Mouse (Mus musculus) heart, adult 2 months (tissue): ENCODE data around the gene Gpr146. TPM values are rescaled to one million over a fixed set of nuclear protein-coding genes. Genes with fewer than 3 reads are reported as not detected.
A peak's percentile ranks its signal among the peaks of the same experiment; 100 is the strongest.
"Not testable (repeated sequence)": the region's sequence is repeated elsewhere in the genome, so short reads cannot be mapped to it uniquely, and the experiment has no call there.

Experiments
- DNase-seq, 2 experiments: peaks; one replicate each; pipeline ENCODE4 v3.0.0; 2021
- H3K27ac ChIP-seq: fragments of 200-600 bp; 2 replicates; pipeline ENCODE4 v1.8.1; 2022
- H3K27me3 ChIP-seq: fragments of 200-500 bp; 2 replicates; pipeline ENCODE4 v1.6.1; 2012; ENCODE audit warnings: mild to moderate bottlenecking, low read length, inconsistent platforms, mixed read lengths; ENCODE audit not compliant: control insufficient read depth, insufficient read depth
- H3K36me3 ChIP-seq: fragments of 200-500 bp; 2 replicates; pipeline ENCODE4 v1.6.1; 2012; ENCODE audit warnings: low read length, inconsistent platforms; ENCODE audit not compliant: control insufficient read depth, insufficient read depth
- H3K4me1 ChIP-seq: fragments of 200-500 bp; 2 replicates; pipeline ENCODE4 v1.6.1; 2011; ENCODE audit warnings: low read length; ENCODE audit not compliant: control insufficient read depth, insufficient read depth
- H3K4me3 ChIP-seq: fragments of 200-600 bp; 2 replicates; pipeline ENCODE4 v1.8.1; 2022
- H3K79me2 ChIP-seq: fragments of 200-500 bp; replicated peaks from 2 replicates; pipeline ENCODE4 v1.6.1; 2012; ENCODE audit warnings: mild to moderate bottlenecking, inconsistent platforms, low read length, moderate library complexity, mixed read lengths; ENCODE audit not compliant: control insufficient read depth, insufficient read depth
- H3K9ac ChIP-seq: fragments of 200-500 bp; 2 replicates; pipeline ENCODE4 v1.6.1; 2012; ENCODE audit warnings: low read depth, mild to moderate bottlenecking, control low read depth, inconsistent platforms, low read length, mixed read lengths
- CTCF ChIP-seq: fragments of 200-600 bp; IDR thresholded peaks from 2 replicates; pipeline ENCODE4 v1.8.1; 2022; ENCODE audit warnings: antibody characterized with exemption, mild to moderate bottlenecking, moderate library complexity
- EP300 ChIP-seq: fragments of 200-500 bp; IDR thresholded peaks from 2 replicates; pipeline ENCODE4 v1.6.1; 2011; ENCODE audit warnings: low read depth, low read length, control low read depth; ENCODE audit not compliant: insufficient read depth
- POLR2A ChIP-seq: fragments of 200-500 bp; IDR thresholded peaks from 2 replicates; pipeline ENCODE4 v1.6.1; 2011; ENCODE audit warnings: mild to moderate bottlenecking, low read depth, low read length, control low read depth; ENCODE audit not compliant: insufficient read depth
- WGBS: fragments of 180-500 bp; shearing (Covaris S2); methylation state at CpG from one replicate; pipeline ENCODE4 v1.1.7; 2018; 5-methylcytosine and 5-hydroxymethylcytosine counted together
- intact Hi-C: fragments of 180-260 bp; cut with DNase I; formaldehyde crosslinking; loops from one replicate; pipeline ENCODE4 v1.15.1; 2025
- polyA plus RNA-seq: library from polyadenylated mRNA; depleted of rRNA; stranded (reverse); fragments of >200 nt; gene quantifications from 2 replicates; pipeline ENCODE4 v1.2.3, GENCODE M21; 2012
- total RNA-seq, 2 experiments: library from RNA; stranded (reverse); gene quantifications; 2 replicates each; pipeline ENCODE4 v1.2.3; 2021

The Gpr146 gene
- total and polyA plus RNA-seq, 3 experiments: 42.9 to 62.4 (median 56.6) TPM

DNA sequence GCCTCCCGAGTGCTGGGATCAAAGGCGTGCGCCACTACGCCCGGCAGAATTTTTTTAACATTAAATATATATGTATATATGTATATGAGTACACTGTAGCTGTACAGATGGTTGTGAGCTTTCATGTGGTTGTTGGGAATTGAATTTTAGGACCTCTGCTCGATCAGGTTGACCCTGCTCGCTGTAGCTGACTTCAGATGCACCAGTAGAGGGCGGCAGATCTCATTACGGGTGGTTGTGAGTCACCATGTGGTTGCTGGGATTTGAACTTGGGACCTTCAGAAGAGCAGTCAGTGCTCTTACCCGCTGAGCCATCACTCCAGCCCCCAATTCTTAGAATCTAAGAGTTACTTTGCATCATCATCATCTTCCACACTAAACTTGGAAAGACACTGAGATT, 43.1 kb upstream of the Gpr146 start:
- H3K36me3 ChIP-seq, H3K4me1 ChIP-seq, H3K27me3 ChIP-seq, H3K79me2 ChIP-seq, DNase-seq, H3K9ac ChIP-seq, H3K27ac ChIP-seq, intact Hi-C loops, H3K4me3 ChIP-seq: not testable (repeated sequence)
- 87% methylated on average over 10 of the region's 10 CpGs for WGBS
- peak; percentile 35 for TF ChIP-seq CTCF

DNA sequence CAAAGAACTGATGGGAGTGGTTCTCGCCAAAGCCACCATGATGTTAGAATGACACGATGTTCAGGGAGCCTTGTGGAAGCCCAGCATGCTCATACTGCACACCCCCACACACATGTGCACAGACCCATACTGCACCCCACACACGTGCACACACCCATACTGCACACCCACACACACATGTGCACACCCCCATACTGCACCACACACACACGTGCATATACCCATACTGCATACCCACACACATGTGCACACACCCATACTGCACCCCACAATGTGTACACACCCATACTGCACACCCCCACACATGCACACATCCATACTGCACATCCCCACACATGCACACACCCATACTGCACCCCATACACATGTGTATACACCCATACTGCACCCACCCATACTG, 41.9 kb upstream of the Gpr146 start:
- intact Hi-C loops: loop anchor here (2.0 kb wide), 1 partner anchor 19 kb away; no protein-coding TSS in a partner anchor
- Histone ChIP-seq H3K4me1 (no peaks in the 10 kb centered on the region; the same call in 1 of the 2 replicates), H3K9ac (no peak overlapping the region), H3K27me3 (no peaks in the 10 kb centered on the region), H3K4me3 (no peak overlapping the region), H3K27ac (no peak overlapping the region), H3K79me2 (no peaks in the 10 kb centered on the region), H3K36me3 (no peaks in the 10 kb centered on the region)
- TF ChIP-seq CTCF: no peak
- no peak for TF ChIP-seq POLR2A
- no peak for TF ChIP-seq EP300
- DNase-seq: no peak
- WGBS: 92% methylated on average over 4 of the region's 4 CpGs

DNA sequence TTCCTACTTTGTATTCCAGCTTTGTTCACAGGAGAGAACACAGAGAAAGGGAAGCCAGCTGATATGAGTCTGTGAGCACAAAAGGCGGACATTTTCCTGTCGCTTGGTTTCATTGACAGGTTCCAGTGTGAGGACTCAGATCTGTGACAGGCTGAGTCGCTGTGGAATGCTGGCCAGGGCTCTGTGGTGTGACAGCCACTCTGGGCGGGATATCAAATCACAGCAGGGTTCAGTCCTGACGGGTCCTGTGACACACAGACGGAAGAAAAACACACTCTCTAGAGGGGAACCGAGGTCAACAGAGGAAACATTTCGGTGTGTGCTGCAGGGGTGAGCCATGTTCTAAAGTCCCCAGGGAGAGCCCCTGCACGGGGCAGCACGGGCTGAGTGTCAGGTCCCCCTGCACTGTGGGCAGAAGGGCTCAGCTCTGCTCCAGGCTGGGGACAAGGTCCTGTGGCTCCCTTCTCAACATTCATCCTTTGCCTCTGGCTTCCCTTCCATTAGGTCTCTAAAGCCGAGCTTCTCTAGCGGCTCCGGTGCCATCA, 39.6 kb upstream of the Gpr146 start:
- intact Hi-C loops: loop anchor here (2.0 kb wide), 1 partner anchor 17 kb away; no protein-coding TSS in a partner anchor
- 25% methylated on average over 13 of the region's 13 CpGs for WGBS
- TF ChIP-seq EP300 (no peak), POLR2A (no peak), CTCF (no peak)
- DNase-seq: peak in 1 of 2 experiments; percentile 30
- Histone ChIP-seq H3K36me3 (no peaks in the 10 kb centered on the region), H3K79me2 (no peaks in the 10 kb centered on the region), H3K4me3 (no peak overlapping the region), H3K27ac (peak overlapping the region; percentile 47), H3K27me3 (no peaks in the 10 kb centered on the region), H3K9ac (no peak overlapping the region), H3K4me1 (no peaks in the 10 kb centered on the region; the same call in 1 of the 2 replicates)

DNA sequence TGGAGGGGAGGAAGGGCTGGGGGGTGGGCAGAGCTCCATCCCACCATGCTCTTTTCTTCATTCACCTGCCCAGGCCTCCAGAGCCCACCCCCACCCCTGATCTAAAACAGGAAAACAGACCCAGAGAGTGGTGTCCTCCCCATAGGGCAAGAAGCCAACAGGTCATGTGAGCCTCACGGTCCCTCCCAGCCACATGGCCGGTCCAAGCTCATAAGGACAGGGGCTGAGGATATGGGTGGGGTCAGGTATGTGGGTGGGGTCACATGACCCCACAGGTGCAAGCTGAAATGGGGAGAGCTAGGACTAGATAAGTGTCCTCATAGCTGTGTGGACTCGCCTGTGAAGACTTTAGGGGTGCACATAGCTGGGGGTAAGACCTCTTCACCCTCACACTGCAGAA, 39.1 kb upstream of the Gpr146 start:
- Histone ChIP-seq H3K27me3 (no peaks in the 10 kb centered on the region), H3K9ac (no peak overlapping the region), H3K27ac (peak overlapping the region; percentile 29), H3K36me3 (no peaks in the 10 kb centered on the region), H3K4me3 (no peak overlapping the region), H3K79me2 (no peaks in the 10 kb centered on the region), H3K4me1 (no peaks in the 10 kb centered on the region; the same call in 1 of the 2 replicates)
- TF ChIP-seq POLR2A: no peak
- TF ChIP-seq EP300: no peak
- no peak for TF ChIP-seq CTCF
- intact Hi-C loops: no loop called here
- WGBS: 39% methylated on average over 3 of the region's 3 CpGs
- peak in 1 of 2 experiments; percentile 28 for DNase-seq

DNA sequence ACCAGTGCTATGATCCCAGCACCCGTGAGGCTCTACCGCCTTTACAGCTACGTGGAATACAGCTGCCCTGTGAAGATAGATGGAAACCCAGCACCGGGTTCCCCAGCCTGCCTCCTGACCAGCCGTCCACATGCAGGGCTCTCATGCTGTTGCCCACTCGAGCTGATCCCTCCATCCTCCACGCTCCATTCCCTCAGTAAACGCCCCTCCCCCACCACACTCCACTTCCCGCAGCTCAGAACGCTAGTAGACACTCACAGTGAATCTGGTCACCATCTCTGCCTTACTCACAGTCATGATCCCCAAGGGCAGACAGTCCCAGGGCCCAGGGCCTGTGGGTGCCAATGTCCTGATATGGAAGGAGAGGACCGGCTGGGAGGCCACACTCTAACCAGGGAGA, 38.6 kb upstream of the Gpr146 start:
- TF ChIP-seq CTCF (no peak), EP300 (no peak), POLR2A (no peak)
- H3K36me3 ChIP-seq: no peaks in the 10 kb centered on the region

DNA sequence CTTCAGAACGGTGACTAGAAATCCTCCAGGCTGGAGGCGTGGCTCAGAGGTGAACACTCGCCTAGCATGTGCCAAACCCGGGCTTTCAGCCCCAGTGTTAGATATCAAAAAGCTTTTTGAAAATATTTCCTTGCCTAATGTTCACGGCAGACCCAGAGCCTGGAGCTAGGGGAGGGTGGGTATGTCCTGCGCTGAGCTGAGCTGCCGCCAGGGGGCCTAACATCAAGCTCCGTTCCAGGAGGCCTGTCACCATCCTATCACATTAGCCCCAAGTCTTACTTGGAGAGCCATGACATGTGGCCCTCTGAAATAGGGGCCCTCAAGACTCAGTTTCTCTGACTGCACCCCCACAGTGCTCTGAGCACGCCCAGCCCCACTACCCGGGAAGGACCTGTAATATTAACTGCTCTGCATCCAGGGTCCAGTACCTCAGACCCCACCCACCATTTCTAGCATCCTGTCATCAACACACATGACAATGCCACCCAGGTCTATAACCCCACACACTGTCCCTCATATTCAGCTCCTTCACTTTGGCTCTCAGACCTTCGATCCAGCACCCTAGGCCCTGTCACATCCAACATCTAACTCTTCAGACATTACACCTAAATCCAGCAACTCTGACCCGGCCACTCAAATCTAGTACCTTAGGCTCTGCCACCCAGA, 33.3 kb upstream of the Gpr146 start:
- peak overlapping the region; percentile 88 for H3K4me3 ChIP-seq
- WGBS: 3% methylated on average over 12 of the region's 12 CpGs
- no peak for TF ChIP-seq EP300
- TF ChIP-seq CTCF: peak; percentile 94
- no peak for TF ChIP-seq POLR2A
- peak overlapping the region; percentile 91 for H3K9ac ChIP-seq
- H3K27ac ChIP-seq: peak overlapping the region; percentile 93
- H3K79me2 ChIP-seq: no peaks in the 10 kb centered on the region
- peak; percentile 77 to 80 for DNase-seq
- no peaks in the 10 kb centered on the region for H3K27me3 ChIP-seq
- peaks cover 1% of the 10 kb centered on the region; the same call in 1 of the 2 replicates for H3K4me1 ChIP-seq
- H3K36me3 ChIP-seq: no peaks in the 10 kb centered on the region
- intact Hi-C loops: loop anchor here (5.0 kb wide), 1 partner anchor 138 kb away; the partner anchor contains the start of gene Zfand2a

More for the DNA sequence above, 38.6 kb upstream of the Gpr146 start:
- WGBS: 66% methylated on average over 11 of the region's 11 CpGs
- no peak overlapping the region for H3K4me3 ChIP-seq
- H3K27ac ChIP-seq: no peak overlapping the region
- H3K4me1 ChIP-seq: peaks cover under 1% of the 10 kb centered on the region; the same call in 1 of the 2 replicates
- no peaks in the 10 kb centered on the region for H3K79me2 ChIP-seq
- no peaks in the 10 kb centered on the region for H3K27me3 ChIP-seq
- DNase-seq: no peak
- intact Hi-C loops: no loop called here
- H3K9ac ChIP-seq: no peak overlapping the region
